Mouse (Mus musculus): ENCODE measurements around the gene Saa3.
"Not testable (repeated sequence)": the region's sequence is repeated elsewhere in the genome, so short reads cannot be mapped to it uniquely, and the experiment has no call there.

The Saa3 gene

DNA sequence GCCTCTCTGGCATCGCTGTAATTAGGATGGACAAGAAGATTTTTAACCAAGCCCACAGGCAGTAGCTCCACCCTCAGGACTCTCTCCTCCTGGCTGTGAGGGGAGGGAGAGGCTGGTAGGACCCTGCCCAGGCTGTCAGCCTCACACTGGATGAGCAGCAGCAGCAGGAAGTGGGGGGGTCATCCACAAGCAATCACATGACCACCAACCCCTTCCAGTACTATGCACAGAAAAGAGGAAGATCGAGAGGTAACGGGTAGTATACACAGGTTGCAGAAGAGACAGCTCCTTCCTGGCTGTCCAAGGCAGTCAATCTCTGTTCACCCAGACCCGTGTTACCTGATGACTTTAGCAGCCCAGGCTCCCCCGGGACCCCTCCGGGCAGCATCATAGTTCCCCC, 3.2 kb downstream of the Saa3 start:
- DNase-seq (ENCODE audit: low read depth, low spot score): no peak

DNA sequence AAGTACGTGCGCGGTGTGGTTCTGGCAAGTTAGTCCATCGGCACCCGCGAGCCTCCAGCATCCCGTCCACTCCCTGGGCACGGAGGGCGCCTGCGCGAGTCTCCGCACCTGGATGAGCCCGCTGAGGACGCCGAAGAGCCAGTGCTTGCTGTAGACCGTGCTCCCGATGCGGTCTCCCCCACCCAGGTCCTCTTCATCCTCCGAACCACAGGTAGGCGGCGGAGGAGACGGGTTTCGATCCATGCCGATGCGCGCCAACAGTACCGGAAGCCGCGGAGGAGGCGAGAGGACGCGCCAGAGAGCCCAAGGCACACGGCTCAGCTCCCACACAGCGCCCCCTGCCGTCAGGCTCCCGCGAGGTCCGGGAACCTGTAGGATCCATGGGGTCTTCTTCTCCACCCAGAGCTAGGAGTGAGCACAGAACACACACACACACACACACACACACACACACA, 5.1 kb downstream of the Saa3 start, which contains the start of gene Saal1:
TSS of gene Saal1 (minus strand) at position 291 of the 455 bp plus-strand sequence.
- peak; percentile 86 for DNase-seq (ENCODE audit: low read depth, low spot score)

DNA sequence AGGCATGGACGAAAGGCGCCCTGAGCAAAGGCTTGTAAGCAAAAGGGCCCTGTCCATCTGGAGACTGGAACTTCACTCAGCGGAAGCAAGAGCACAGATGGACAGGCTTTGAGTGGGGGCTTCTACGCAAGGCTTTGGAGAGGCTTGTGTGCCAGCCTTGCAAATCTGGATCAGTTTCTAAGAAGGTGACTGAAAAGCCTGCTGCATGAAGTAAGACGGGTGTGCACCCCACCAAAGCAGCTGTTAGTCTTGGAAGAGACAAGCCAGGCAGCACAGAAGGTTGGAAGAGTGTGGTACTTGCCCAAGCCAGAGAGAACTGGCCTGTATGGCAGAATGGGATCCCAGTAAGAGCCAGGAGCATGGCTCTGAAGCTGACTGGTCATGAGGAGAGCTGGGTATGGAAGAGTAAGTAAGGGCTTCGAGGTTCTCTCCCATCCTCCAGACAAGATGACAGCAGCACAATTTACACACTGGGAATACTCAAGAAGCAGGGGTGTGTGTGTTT, 14.9 kb downstream of the Saa3 start:
- no peak for DNase-seq (ENCODE audit: low read depth, low spot score)

DNA sequence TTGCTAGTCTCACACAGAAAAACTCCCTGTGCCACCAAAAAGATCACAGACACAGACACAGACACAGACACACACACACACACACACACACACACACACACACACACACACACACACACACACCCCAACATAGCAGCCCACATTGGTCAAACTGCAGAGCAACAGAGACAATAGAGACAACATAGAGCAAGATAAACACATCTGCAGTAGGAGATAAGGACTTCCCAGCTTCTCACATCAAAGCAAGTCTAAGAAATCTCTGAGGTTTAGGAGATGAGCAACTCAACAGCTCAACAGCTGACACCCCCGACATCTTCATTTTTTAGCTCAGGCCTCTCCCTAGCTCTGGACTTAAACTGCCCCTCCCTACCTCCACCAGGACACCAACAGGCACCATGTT, 18.7 kb downstream of the Saa3 start:
- DNase-seq (ENCODE audit: low read depth, low spot score): no peak

DNA sequence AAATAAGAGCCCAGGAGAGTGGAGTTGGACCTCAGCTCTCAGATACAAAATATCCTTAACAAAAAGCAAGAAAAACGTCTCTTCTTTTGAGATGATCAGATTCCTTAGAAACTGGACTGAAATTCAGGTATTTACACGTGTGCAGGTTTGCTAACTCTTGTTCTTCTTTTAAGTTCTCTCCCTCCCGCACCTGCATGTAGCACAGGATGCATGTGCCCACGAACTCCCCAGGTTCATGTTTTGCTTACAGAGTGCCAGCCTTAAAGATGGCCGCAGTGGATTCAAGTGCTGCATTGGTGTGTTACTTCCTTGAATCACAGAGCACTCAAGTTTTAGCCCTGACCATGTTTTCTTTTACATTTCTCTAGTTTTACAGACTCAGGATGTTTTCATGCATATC, 28.7 kb downstream of the Saa3 start:
- DNase-seq (ENCODE audit: low read depth, low spot score): no peak

DNA sequence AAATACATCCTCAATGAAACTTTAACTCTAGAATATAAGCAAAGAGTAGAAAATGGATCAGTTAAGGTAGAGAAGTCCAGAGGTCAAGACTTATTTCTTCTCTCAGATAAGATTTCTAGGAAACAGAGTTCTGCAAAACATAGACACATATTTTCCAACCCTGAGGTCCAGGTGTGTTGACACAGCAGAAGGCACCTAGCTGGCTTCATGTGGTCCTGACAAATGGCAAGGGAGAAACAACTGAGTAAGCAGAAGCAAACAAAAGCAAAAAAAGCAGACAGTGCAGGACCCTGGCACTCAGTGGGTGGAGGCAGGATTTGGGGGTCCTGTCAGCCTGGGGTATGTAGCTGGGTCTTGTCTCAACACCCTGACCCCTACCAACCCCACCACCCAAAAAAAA, 34.8 kb downstream of the Saa3 start:
- no peak for DNase-seq (ENCODE audit: low read depth, low spot score)

DNA sequence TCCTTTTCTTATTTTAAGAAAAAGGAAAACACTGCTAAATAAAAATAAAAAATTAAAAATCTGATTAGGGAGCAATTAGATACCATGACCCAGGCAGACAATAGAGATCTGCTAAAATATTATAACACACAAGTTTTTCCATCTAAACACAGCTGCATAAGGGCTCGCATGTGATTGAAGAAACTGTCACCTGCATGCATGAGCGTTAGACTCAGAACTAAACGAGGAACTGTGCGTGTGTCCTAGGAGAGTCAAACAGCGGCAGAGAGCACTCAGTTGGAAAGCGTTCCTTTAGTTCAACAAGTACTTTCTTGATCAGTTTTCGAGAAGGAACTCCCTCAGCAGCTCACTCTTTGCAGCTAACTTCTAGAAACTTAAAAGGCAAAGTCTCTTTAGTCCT, 36.5 kb downstream of the Saa3 start:
- not testable (repeated sequence) for DNase-seq (ENCODE audit: low read depth, low spot score)

DNA sequence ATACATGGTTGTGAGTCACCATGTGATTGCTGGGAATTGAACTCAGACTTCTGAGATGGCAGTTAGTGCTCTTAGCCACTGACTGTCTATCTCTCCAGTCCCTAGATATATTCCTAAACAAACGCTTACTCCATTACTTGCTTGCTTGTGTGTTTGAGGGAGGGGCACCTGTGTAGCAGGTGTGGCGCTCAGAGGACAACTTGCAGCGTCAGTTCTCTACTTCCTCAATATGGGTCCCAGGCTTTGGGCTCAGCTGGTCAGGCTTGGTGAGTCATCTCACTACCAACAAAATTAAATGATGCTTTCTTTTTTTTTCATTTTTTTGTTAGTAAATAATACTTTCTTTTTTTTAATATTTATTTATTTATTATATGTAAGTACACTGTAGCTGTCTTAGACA, 37.1 kb downstream of the Saa3 start:
- no peak for DNase-seq (ENCODE audit: low read depth, low spot score)

DNA sequence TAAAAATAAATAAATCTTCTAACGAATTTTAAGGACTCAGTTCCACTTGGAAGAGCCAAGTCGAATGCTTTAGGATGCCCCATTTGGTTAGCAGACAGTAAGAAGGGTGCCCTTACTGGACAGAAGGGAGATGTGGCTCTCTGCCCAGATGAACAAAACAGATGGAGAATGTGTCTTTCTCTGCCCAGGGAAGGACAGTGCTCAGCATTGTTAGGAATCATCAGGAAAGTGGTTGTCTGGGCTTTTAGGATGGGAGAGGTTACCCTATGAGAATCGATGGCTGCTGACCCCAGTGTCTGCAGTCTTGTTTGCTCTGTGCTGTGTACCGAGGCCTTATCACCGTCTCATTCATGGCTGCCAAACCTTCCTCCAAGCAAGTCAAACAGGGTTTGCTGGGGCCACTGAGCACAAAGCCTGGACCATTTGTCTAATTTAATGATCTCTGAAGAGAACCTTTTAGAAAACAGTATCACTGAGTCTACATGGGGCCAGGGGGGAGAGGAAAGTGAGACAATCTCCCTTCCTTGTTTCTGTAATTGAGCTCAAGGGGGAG, 38.6 kb downstream of the Saa3 start:
- DNase-seq (ENCODE audit: low read depth, low spot score): no peak

DNA sequence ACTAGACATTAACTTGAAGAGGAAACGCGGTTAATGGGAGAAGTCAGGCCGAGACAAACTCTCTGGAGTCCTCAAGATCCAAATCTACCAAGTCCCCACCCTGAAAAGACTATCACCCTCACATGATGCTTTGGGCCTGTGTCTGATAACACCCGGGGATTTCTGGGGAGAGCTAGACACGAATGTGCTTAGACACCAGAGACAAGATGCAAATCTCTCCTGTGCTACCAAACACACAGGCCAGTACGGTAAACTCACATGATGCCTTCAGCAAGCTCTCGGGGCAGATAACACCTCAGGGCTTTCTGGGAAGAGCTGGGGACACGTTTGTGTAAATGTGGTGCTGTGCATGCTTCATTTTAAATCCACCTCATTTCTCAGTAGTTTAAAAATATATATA, 39.6 kb downstream of the Saa3 start:
- no peak for DNase-seq (ENCODE audit: low read depth, low spot score)

DNA sequence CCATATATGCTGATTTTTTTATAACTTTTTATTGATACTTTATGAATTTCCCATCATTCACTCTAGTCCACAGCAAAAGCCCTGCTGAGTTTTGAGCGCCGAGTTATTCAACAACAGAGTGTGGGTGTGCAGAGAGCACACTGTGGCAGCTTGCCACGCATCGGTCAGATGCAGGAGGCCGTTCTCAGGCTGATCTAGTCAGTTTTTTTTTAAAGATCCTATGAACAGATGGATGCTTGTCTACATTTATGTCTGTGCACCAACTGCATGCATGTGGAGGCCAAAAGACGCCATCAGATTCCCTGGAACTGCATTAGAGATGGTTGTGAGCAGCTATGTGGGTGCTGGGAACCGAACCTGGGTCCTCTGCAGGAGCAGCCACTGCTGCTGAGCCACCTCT, 40.4 kb downstream of the Saa3 start:
- no peak for DNase-seq (ENCODE audit: low read depth, low spot score)

DNA sequence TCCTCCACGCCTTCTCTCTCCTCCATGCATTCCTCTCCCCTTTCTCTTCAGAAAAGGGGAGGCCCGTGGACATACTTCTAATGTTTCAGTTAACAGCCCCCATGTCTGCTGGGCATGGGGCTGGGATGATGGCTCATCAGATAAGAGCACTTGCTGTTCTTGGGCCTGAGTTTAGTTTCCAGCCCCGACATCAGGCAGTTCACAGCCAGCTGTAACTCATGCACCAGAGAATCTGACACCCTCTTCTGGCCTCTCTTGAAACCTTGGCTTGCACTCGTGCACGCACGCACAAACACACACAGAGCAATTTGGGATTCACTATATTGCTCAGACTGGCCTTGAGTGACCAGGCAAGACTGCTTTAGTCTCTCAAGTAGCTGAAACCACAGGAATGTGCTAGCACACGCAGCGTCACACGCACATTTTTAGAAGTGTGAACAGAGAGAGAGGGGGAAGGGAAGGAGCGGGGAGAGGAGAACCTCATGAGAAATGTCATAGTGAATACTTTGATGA, 43.3 kb downstream of the Saa3 start, which contains the start of gene Tph1:
TSS of gene Tph1 (minus strand) at position 378 of the 513 bp plus-strand sequence.
- DNase-seq (ENCODE audit: low read depth, low spot score): no peak

DNA sequence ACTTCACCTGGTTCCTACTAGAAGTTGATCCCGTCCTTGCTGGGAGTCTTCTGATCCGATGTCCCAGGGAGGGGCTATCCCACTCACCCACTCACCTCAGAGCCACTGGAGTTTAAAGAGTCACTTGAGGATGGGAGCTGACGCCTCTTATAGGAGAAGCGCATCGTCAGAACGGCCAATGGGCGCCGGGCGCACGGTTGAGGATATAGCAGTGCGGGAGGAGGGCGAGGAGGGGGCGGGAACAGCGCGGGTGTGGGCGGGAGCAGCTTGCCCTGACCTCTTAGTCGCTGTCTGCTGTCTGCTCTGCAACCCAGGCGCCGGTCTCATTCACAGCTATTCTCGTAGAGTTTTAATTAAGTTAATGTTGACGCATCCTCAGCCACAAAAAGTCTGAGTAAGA, 48.2 kb downstream of the Saa3 start:
- no peak for DNase-seq (ENCODE audit: low read depth, low spot score)

DNA sequence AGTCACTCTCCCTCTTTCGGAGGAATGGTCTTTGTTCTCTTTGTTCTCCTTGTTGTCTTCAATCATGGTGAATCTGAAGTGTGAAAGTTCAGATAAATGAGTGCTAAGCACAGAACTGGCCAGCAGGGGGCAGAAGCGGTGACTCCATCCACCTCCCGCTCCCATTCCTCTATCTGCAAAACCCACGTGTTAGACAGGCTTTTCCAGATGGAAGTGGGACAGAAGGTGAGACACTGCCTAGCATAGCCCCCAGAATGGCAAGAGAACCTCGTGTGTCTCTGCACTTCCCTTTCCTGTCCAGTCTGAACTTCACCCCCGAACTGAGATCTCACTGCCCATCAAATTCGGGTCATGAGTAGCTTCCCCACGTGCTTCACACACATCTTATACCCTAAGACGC, 50.3 kb downstream of the Saa3 start:
- no peak for DNase-seq (ENCODE audit: low read depth, low spot score)
